Mouse (Mus musculus) fat pad, adult 2 months (tissue): ENCODE data around the gene Large2.

Experiments
- DNase-seq: peaks from one replicate; pipeline ENCODE4 v3.0.0-alpha.2; 2011; ENCODE audit warnings: low read depth, low spot score; ENCODE audit errors: extremely low read depth

Large2 gene

DNA sequence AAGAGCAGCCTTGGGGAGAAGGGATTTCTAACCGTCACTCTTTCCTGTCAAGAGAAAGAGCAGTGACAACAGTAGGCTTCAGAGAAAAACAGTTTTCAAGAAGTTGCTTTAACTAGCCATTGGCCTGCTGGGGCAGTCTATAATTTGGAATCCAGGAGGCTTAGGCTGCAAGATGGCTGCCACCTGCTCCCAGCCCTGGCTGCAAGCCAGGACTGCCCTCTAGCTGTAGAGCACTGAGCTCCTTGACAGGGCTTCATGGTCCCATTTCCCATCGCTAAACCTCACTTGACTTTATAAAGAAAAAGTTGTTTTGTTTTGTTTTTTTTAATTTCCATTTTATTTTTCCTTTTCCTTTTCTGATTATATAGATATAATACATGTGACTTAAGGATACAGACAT lies 43.3 kb downstream of the Large2 start:
- DNase-seq: no peak

DNA sequence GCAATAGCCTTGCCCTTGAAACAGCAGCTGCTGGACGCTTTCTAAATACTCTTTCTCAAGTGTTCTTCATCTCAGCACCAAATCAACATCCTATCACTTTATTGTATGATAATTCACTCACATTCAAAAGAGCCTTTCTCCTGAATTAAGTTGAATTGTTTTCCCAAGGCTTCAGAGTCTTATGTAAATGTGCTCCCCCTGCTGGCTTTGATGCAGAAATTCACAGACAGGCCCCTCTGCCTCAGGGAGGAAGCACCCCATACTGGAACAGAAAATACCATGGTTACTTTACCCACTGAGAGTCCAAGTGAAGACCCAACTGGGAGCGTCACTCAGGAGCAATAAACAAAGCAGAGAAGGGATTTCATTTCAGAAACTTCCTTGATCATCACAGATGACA lies 43.8 kb downstream of the Large2 start:
- no peak for DNase-seq

GRCm38 (mm10) chr2:92328206-92328605 lies 46.5 kb downstream of the Large2 start:
- DNase-seq: no peak

DNA sequence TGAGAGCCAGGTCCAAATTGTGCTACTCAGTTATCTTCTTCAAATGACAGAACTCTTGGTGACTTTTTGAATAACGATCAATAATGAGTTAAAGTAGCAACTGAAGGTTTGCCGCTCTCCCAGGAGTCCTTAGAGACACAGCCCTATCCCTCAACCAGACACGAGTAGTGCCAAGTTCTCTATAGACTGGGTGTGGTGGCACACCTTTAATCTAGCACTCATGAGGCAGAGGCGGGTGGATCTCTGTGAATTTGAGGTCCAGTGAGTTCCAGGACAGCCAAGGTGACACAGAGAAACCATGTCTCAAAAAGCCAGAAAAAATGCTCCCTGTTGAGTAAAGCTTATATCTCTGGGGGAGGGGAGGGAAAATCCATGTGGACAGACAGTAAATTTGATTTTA lies 47.1 kb downstream of the Large2 start:
- DNase-seq: no peak

GRCm38 (mm10) chr2:92326221-92326620 lies 48.4 kb downstream of the Large2 start:
- no peak for DNase-seq

DNA sequence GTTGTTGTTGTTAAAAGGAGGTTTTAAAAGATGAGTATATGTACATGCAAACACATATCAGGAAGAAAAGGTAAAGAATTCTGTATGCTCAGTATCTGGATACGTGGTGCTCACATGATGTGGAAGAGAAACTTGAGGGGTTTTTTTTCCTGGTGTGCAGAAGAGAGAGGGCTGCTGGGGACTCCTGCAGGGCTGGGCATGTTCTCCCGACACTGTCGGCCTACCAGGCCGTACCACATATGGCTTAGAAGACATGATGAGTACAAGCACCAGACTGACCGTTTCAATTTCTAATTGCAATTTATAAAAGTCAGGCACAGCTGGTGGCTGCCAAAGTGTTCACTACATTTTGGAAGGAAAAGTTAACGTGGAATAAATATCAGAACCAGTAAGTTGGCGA lies 49.0 kb downstream of the Large2 start:
- DNase-seq: no peak

GRCm38 (mm10) chr2:92322669-92323068 lies 52.0 kb downstream of the Large2 start:
- DNase-seq: no peak

GRCm38 (mm10) chr2:92317228-92317627 lies 57.4 kb downstream of the Large2 start:
- no peak for DNase-seq

- DNase-seq: no peak
Measured at GRCm38 (mm10) chr2:92316652-92317051, 58.0 kb downstream of the Large2 start.
